Mouse (Mus musculus): ENCODE data around the gene Wdr41. TPM values are rescaled to one million over a fixed set of nuclear protein-coding genes. Genes with fewer than 3 reads are reported as not detected.
A peak's percentile ranks its signal among the peaks of the same experiment; 100 is the strongest.

Wdr41 gene
- polyA plus RNA-seq, 1 experiment from 2014 or later = 7.4 TPM

DNA sequence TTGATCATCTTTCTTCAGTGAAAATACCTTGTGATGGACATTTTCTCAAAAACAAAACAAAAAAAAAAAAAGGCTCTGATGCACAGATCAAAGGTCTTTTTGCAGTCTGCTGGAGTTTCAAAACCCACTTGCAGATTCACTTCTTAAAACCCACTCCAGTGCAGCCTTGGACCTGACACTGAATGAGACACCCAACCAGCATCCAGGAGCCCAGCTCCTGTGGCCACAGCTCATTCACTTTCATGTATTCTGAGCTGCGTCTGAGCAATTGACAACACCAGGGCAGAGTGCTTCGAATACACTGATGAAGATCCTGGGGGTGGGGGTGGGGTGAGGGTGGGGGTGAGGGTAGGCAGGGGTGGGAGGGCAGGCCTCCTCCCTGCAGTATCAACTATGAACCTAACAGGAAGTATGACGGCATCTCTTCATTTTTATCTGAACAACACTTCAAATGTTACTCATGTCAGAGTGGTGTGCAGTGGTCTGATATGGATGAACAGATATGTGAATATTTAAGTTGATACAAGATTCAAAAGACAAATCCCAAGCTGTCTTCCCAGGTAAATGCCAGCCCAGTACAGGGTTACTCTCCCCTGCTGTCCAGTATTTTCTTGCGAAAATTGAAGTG lies 87.4 kb downstream of the Wdr41 start:
- H3K4me3 ChIP-seq (ENCODE audit: low read depth, low read length) = no peak overlapping the region
- no peaks in the 10 kb centered on the region for H3K9me3 ChIP-seq (ENCODE audit: low read length)
- H3K27ac ChIP-seq (ENCODE audit: low read depth) = no peak overlapping the region
- DNase-seq (no peak), ATAC-seq (no peak)
- TF ChIP-seq EP300 (IDR thresholded peaks at IDR 0.05; ENCODE audit: low read depth) (no peak), CTCF (IDR thresholded peaks at IDR 0.05; ENCODE audit: low read depth) (no peak)
- no peak overlapping the region for H3K4me2 ChIP-seq (ENCODE audit: low read depth, low read length)
- H3K27me3 ChIP-seq (ENCODE audit: insufficient read depth, low read length) = no peaks in the 10 kb centered on the region
- no peaks in the 10 kb centered on the region for H3K36me3 ChIP-seq (replicated peaks; ENCODE audit: insufficient read depth, low read length)
- H3K4me1 ChIP-seq (ENCODE audit: insufficient read depth) = no peaks in the 10 kb centered on the region
- WGBS (ENCODE audit: insufficient replicate concordance) = 45% methylated on average over 4 of the region's 4 CpGs
- H3K9ac ChIP-seq (replicated peaks) = no peak overlapping the region

DNA sequence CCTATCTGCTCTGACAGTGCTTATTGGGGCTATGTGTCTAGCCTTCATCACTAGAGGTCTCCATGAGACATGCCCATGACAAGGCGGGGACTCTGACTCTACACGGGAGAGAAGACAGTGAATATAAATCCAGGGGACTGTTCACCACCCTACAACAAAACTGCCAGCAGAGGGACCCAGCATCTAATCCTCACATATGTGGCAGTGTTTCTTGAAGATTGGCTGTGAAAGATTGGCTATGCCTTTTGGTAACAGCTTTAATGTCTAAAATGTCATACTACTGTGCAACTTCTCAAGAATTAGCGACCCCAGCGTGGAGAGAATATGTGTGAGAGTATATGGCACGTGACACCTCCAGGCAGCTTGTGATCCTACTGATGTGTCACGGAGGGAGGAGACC lies 91.7 kb downstream of the Wdr41 start:
- H3K27ac ChIP-seq (ENCODE audit: low read depth) = no peak overlapping the region
- no peak for ATAC-seq
- no peak overlapping the region for H3K4me2 ChIP-seq (ENCODE audit: low read depth, low read length)
- WGBS (ENCODE audit: insufficient replicate concordance) = 60% methylated on average over 6 of the region's 6 CpGs
- no peak for TF ChIP-seq EP300 (IDR thresholded peaks at IDR 0.05; ENCODE audit: low read depth)
- TF ChIP-seq CTCF (IDR thresholded peaks at IDR 0.05; ENCODE audit: low read depth) = peak; percentile 45
- no peaks in the 10 kb centered on the region for H3K9me3 ChIP-seq (ENCODE audit: low read length)
- H3K4me1 ChIP-seq (ENCODE audit: insufficient read depth) = no peaks in the 10 kb centered on the region
- H3K4me3 ChIP-seq (ENCODE audit: low read depth, low read length) = no peak overlapping the region
- no peak for DNase-seq
- H3K27me3 ChIP-seq (ENCODE audit: insufficient read depth, low read length) = no peaks in the 10 kb centered on the region
- no peak overlapping the region for H3K9ac ChIP-seq (replicated peaks)
- H3K36me3 ChIP-seq (replicated peaks; ENCODE audit: insufficient read depth, low read length) = no peaks in the 10 kb centered on the region

- H3K9ac ChIP-seq (replicated peaks) = no peak overlapping the region
- no peaks in the 10 kb centered on the region for H3K9me3 ChIP-seq (ENCODE audit: low read length)
- ATAC-seq (no peak), DNase-seq (no peak)
- H3K4me3 ChIP-seq (ENCODE audit: low read depth, low read length) = no peak overlapping the region
- H3K36me3 ChIP-seq (replicated peaks; ENCODE audit: insufficient read depth, low read length) = no peaks in the 10 kb centered on the region
- H3K4me1 ChIP-seq (ENCODE audit: insufficient read depth) = no peaks in the 10 kb centered on the region
- 0 out of 2 replicates have a peak, but pooled peaks have one; percentile 10 for TF ChIP-seq CTCF (IDR thresholded peaks at IDR 0.05; ENCODE audit: low read depth)
- no peak for TF ChIP-seq EP300 (IDR thresholded peaks at IDR 0.05; ENCODE audit: low read depth)
- H3K27me3 ChIP-seq (ENCODE audit: insufficient read depth, low read length) = no peaks in the 10 kb centered on the region
- no peak overlapping the region for H3K27ac ChIP-seq (ENCODE audit: low read depth)
- H3K4me2 ChIP-seq (ENCODE audit: low read depth, low read length) = no peak overlapping the region
These were observed 94.1 kb downstream of the Wdr41 start for GRCm38 (mm10) chr13:95070268-95070667.

Other genes starting within 250 kb of the Wdr41 start
- 150 and 152 TPM in 2 replicates for gene Tbca, start 187.4 kb upstream of the Wdr41 start, polyA plus RNA-seq (2015; fragmentation: Nextera tagmentation; extraction: Ambion mirVana)
- not detected in 2 replicates for gene Otp, start 100.7 kb upstream of the Wdr41 start, polyA plus RNA-seq (2015; fragmentation: Nextera tagmentation; extraction: Ambion mirVana)

Data from liver, postnatal 0 days (tissue).